Comparison of ENCODE assay signal across 25 mouse cellular contexts in the genomic region with DNA sequence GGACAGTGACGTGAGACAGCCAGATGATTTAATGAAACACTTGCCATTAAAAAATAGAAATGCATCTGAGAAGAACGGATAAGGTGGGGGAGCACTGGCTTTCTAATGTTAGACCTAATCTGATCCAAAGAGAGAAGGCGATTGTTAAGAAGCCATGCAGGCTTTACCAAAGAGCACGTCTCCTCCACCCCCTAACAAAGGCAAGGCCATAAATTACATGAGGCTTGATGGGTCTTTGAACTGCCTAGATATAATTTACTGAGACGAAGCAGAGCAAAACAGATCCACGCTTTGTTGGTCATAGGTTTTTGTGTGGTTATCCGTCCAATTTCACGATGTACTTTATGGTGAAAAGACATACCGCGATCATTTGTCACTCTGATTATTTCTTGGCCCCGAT.
"Had no signal": no experiment of that assay in that cellular context is flagged by ENCODE, and none has a peak within 500 bp of the region (broad histone marks: within the 10 kb centered on the region; RNA-seq: fewer than 3 reads in every experiment).

No protein-coding gene starts in this region.

- H3K27me3 ChIP-seq: heart, embryonic 12.5 days; hindbrain, embryonic 12.5 days; intestine, embryonic 15.5 days; limb, embryonic 12.5 days had no signal

- H3K9ac ChIP-seq: heart, embryonic 12.5 days; hindbrain, embryonic 12.5 days; hindbrain, embryonic 14.5 days; intestine, embryonic 15.5 days; limb, embryonic 12.5 days had no signal

- H3K9me3 ChIP-seq: heart, embryonic 10.5 days; heart, embryonic 12.5 days; hindbrain, embryonic 10.5 days; hindbrain, embryonic 12.5 days; intestine, embryonic 15.5 days; limb, embryonic 10.5 days; limb, embryonic 12.5 days had no signal

- H3K4me1 ChIP-seq: heart, embryonic 10.5 days; heart, embryonic 12.5 days; hindbrain, embryonic 10.5 days; hindbrain, embryonic 12.5 days; intestine, embryonic 15.5 days; limb, embryonic 10.5 days; limb, embryonic 12.5 days had no signal

- DNase-seq: gastrocnemius, postnatal 10 days; gastrocnemius, postnatal 25 days; heart, adult 18-20 months; heart, postnatal 10 days; heart, postnatal 4 days; kidney, adult 18-20 months; kidney, adult 8-10 months; kidney, postnatal 10 days; kidney, postnatal 25 days; kidney, postnatal 4 days; liver had no signal

- ATAC-seq: hindbrain, embryonic 16.5 days; inflammation-experienced regulatory T-cells, adult 6 months; intestine, embryonic 15.5 days; intestine, postnatal 0 days had no signal

- H3K4me2 ChIP-seq: heart, embryonic 12.5 days; hindbrain, embryonic 12.5 days; hindbrain, embryonic 14.5 days; intestine, embryonic 15.5 days; limb, embryonic 12.5 days; liver, embryonic 11.5 days had no signal

- H3K27ac ChIP-seq: heart, embryonic 10.5 days; hindbrain, embryonic 10.5 days; hindbrain, embryonic 12.5 days; hindbrain, embryonic 14.5 days; intestine, embryonic 15.5 days; layer of hippocampus, adult 2 months; left cerebral cortex, adult 2 months; limb, embryonic 10.5 days; limb, embryonic 12.5 days had no signal

- H3K36me3 ChIP-seq: heart, embryonic 10.5 days; heart, embryonic 12.5 days; hindbrain, embryonic 10.5 days; hindbrain, embryonic 12.5 days; intestine, embryonic 15.5 days; limb, embryonic 10.5 days; limb, embryonic 12.5 days had no signal

- H3K4me3 ChIP-seq: heart, embryonic 10.5 days; heart, embryonic 12.5 days; hindbrain, embryonic 10.5 days; hindbrain, embryonic 12.5 days; intestine, embryonic 15.5 days; layer of hippocampus, adult 2 months; left cerebral cortex, adult 2 months; limb, embryonic 10.5 days; limb, embryonic 12.5 days had no signal
